Mouse (Mus musculus) testis, adult 2 months (tissue): Measurements from ENCODE around the gene Gal3st2b.
"Not testable (repeated sequence)": the region's sequence is repeated elsewhere in the genome, so short reads cannot be mapped to it uniquely, and the experiment has no call there.

Experiments
- CTCF ChIP-seq: fragments of 200-500 bp; IDR thresholded peaks from 2 replicates; pipeline ENCODE4 v1.5.1; 2012; ENCODE audit warnings: low read depth, mild to moderate bottlenecking, inconsistent platforms, low read length, moderate library complexity; ENCODE audit not compliant: control insufficient read depth, insufficient read depth, insufficient replicate concordance
- POLR2A ChIP-seq: fragments of 200-500 bp; IDR thresholded peaks from 2 replicates; pipeline ENCODE4 v1.6.1; 2012; ENCODE audit warnings: low read depth, mild to moderate bottlenecking, inconsistent platforms, low read length, moderate library complexity; ENCODE audit not compliant: control insufficient read depth

DNA sequence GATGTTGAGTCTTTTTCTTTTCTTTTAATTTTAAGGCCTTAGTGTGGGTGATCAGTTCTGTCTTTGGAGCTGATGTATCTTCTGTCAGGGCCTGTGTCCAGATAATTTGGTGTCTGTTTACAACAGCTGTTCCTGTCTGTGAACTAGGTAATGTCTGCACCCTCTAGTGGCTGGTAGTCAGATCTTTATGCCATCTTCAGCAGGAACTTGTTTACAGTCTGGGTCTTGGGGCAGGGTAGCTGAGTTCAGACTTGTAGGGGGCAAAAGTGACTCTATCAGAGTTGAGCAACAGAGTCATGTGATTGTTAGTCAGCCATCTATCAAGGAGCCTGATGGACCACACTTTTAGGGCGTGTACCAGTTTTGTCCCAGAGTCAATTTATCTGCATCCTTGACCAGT is 20.7 kb upstream of the Gal3st2b start:
- not testable (repeated sequence) for TF ChIP-seq CTCF, POLR2A
